Mouse (Mus musculus) lung, embryonic 16.5 days (tissue): Measurements from ENCODE around the gene Gpd2. TPM values are rescaled to one million over a fixed set of nuclear protein-coding genes. Genes with fewer than 3 reads are reported as not detected.

Source experiments
- ATAC-seq: fragments of 200-750 bp; cut with Nextera tagmentation; 2 replicates; pipeline ENCODE4 v1.8.0; 2017; ENCODE audit warnings: low read depth, mild to moderate bottlenecking, moderate library complexity
- H3K27ac ChIP-seq: fragments of 300-500 bp; sonication (generic); 2 replicates; pipeline ENCODE4 v1.5.1; 2014; ENCODE audit warnings: mild to moderate bottlenecking, control low read depth, low read length
- H3K27me3 ChIP-seq: fragments of 300-500 bp; sonication (generic); 2 replicates; pipeline ENCODE4 v1.6.1; 2014; ENCODE audit warnings: low read depth, low read length, mixed read lengths; ENCODE audit not compliant: control insufficient read depth, insufficient read depth
- H3K36me3 ChIP-seq: fragments of 300-500 bp; sonication (generic); 2 replicates; pipeline ENCODE4 v1.6.1; 2014; ENCODE audit warnings: low read length; ENCODE audit not compliant: control insufficient read depth, insufficient read depth
- H3K4me1 ChIP-seq: fragments of 300-500 bp; sonication (generic); replicated peaks from 2 replicates; pipeline ENCODE4 v1.6.1; 2014; ENCODE audit warnings: low read length, mixed read lengths; ENCODE audit not compliant: control insufficient read depth, insufficient read depth
- H3K4me2 ChIP-seq: fragments of 300-500 bp; sonication (generic); 2 replicates; pipeline ENCODE4 v1.6.1; 2014; ENCODE audit warnings: low read depth, low read length, control low read depth
- H3K4me3 ChIP-seq: fragments of 300-500 bp; sonication (generic); 2 replicates; pipeline ENCODE4 v1.5.1; 2014; ENCODE audit warnings: mild to moderate bottlenecking, low read length, control low read depth
- H3K9ac ChIP-seq: fragments of 300-500 bp; sonication (generic); 2 replicates; pipeline ENCODE4 v1.6.1; 2014; ENCODE audit warnings: low read length, control low read depth
- H3K9me3 ChIP-seq: fragments of 300-500 bp; sonication (generic); 2 replicates; pipeline ENCODE4 v1.6.1; 2016; ENCODE audit warnings: low read length; ENCODE audit not compliant: control insufficient read depth
- WGBS: fragments of 180-500 bp; shearing (Covaris S2); extraction: QIAGEN DNeasy Blood & Tissue Kit; methylation state at CpG from one replicate; pipeline ENCODE4 v1.1.7; 2014; 5-methylcytosine and 5-hydroxymethylcytosine counted together
- polyA plus RNA-seq: library from polyadenylated mRNA; unstranded; fragments of >200 nt; fragmentation: Nextera tagmentation; extraction: Ambion mirVana; gene quantifications from 2 replicates; pipeline ENCODE4 v1.2.1, GENCODE M21; 2015

Gpd2 gene
- polyA plus RNA-seq, 1 experiment from 2014 or later = 16.9 TPM

DNA sequence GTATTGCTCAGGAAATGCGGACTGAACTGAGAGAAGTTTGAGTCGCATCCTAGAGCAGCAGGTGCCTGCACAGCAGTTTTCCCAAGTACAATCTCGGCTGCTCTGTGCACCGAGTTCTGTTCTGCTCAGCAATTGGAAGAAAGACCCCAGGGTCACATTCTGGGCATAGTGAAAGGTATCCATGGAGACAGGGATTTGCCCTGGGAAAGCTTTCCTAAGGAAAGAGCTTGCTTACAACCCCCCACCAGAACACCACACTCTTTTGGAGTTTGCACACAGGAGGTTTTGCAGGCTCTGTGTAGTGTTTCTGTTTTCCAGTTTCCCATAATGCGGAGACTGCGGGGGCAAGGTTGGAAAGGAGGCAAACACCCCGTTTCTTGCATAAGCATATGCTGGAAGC lies 150.4 kb downstream of the Gpd2 start:
- ATAC-seq = no peak
- 54% methylated on average over 7 of the region's 7 CpGs for WGBS

DNA sequence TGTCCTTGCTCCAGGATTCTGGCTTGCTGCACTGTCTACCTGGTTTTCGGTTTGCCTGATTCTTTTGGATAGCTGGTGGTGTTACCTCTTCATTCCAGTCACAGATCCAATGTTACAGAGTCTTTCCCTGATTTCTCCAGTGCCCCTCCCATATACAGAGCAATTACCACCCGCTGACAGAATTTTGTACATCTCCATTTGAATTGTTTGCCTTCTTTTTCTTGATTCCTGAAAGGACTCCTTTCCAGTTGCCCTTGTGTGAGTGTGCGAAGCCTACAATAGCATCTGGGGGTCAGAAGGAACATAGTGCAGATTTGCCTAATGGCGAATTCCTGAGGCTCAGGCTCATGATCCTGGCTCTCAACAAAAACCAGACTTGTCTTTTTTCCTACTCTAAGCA lies 157.6 kb downstream of the Gpd2 start:
- Histone ChIP-seq H3K9me3 (no peaks in the 10 kb centered on the region), H3K4me3 (no peak overlapping the region), H3K27ac (no peak overlapping the region), H3K9ac (no peak overlapping the region), H3K4me1 (no peaks in the 10 kb centered on the region), H3K27me3 (no peaks in the 10 kb centered on the region), H3K4me2 (no peak overlapping the region), H3K36me3 (no peaks in the 10 kb centered on the region)
- WGBS = 85% methylated on average over 4 of the region's 4 CpGs
- ATAC-seq = no peak

More for the DNA sequence above, 150.4 kb downstream of the Gpd2 start:
- H3K27me3 ChIP-seq = no peaks in the 10 kb centered on the region
- no peak overlapping the region for H3K4me3 ChIP-seq
- H3K4me1 ChIP-seq = no peaks in the 10 kb centered on the region
- no peak overlapping the region for H3K27ac ChIP-seq
- no peak overlapping the region for H3K4me2 ChIP-seq
- no peaks in the 10 kb centered on the region for H3K9me3 ChIP-seq
- H3K9ac ChIP-seq = no peak overlapping the region
- H3K36me3 ChIP-seq = no peaks in the 10 kb centered on the region

DNA sequence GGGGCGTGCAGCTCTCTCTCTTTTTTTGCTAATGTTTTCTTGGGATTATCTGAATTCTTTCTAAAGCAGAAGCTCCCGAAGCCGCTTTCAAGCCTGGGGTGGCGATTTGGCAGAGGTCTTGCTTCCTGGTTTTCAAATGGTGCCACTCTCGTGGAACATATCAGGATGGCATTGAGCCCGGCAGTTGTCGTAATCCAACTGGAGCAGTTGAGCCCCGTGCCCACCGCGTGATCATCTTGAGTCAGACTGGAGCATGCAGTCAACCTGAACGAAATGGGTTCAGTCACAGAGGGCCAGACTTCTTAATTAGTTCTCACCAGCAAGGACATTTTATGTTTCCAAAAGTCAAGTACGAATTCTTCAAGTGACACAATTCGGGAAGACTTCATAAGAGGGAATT lies 158.6 kb downstream of the Gpd2 start:
- H3K27ac ChIP-seq = no peak overlapping the region
- no peak overlapping the region for H3K9ac ChIP-seq
- H3K4me2 ChIP-seq = no peak overlapping the region
- no peaks in the 10 kb centered on the region for H3K9me3 ChIP-seq
- 88% methylated on average over 13 of the region's 13 CpGs for WGBS
- H3K4me1 ChIP-seq = no peaks in the 10 kb centered on the region
- no peak overlapping the region for H3K4me3 ChIP-seq
- H3K36me3 ChIP-seq = no peaks in the 10 kb centered on the region
- no peak for ATAC-seq
- no peaks in the 10 kb centered on the region for H3K27me3 ChIP-seq

DNA sequence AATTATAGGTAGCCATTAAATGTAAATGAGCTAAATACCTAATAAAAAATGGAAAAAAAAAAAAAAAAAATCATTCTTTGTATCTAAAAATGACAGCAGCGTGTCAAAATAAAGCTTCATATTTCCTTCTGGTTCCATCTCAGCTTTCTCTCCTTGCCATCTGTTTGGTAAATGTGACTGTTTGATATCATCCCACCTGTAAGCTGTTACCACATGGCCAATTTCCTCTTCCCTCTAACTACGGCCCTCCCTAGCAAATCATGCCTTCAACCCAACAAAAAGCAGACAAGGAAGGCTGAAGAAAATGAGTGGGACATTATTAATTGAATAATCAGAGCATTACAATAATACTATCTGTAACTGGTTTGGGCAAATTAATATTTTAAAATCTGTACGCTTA lies 160.3 kb downstream of the Gpd2 start:
- 86% methylated on average over 3 of the region's 3 CpGs for WGBS
- no peak for ATAC-seq

GRCm38 (mm10) chr2:57407414-57408019 lies 170.1 kb downstream of the Gpd2 start:
- ATAC-seq = no peak
- H3K4me3 ChIP-seq = no peak overlapping the region
- no peak overlapping the region for H3K9ac ChIP-seq
- no peaks in the 10 kb centered on the region for H3K9me3 ChIP-seq
- H3K27ac ChIP-seq = no peak overlapping the region
- H3K27me3 ChIP-seq = no peaks in the 10 kb centered on the region
- no peak overlapping the region for H3K4me2 ChIP-seq
- no peaks in the 10 kb centered on the region for H3K4me1 ChIP-seq
- H3K36me3 ChIP-seq = no peaks in the 10 kb centered on the region
- 73% methylated on average over 4 of the region's 4 CpGs for WGBS

More for the DNA sequence above, 160.3 kb downstream of the Gpd2 start:
- Histone ChIP-seq H3K4me1 (no peaks in the 10 kb centered on the region), H3K27ac (no peak overlapping the region), H3K36me3 (no peaks in the 10 kb centered on the region), H3K27me3 (no peaks in the 10 kb centered on the region), H3K9ac (no peak overlapping the region), H3K9me3 (no peaks in the 10 kb centered on the region), H3K4me3 (no peak overlapping the region), H3K4me2 (no peak overlapping the region)

DNA sequence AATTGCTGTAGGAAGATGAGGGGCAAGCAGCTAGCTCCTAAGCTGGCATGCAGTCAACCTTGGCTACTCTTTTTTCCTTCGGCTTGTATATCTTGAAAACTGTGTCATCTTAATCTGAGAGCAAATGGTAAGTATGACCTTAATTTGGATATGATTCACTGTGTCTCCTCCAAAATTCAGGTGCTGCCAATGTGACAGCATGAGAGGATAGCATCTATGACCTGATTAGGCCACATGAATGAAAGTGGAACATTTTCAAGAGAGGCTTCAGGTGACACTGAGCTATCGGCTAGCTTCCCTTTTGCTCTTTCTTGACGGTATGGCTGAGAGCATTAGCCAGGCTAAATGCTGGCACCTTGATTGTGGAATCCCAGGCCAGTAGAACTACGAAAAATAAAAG lies 171.0 kb downstream of the Gpd2 start:
- no peaks in the 10 kb centered on the region for H3K4me1 ChIP-seq
- WGBS = 76% methylated on average over 4 of the region's 4 CpGs
- no peak for ATAC-seq
- H3K4me2 ChIP-seq = no peak overlapping the region
- H3K27me3 ChIP-seq = no peaks in the 10 kb centered on the region
- no peaks in the 10 kb centered on the region for H3K9me3 ChIP-seq
- H3K36me3 ChIP-seq = no peaks in the 10 kb centered on the region
- no peak overlapping the region for H3K27ac ChIP-seq
- H3K4me3 ChIP-seq = no peak overlapping the region
- no peak overlapping the region for H3K9ac ChIP-seq

GRCm38 (mm10) chr2:57411551-57411950 lies 174.1 kb downstream of the Gpd2 start:
- no peak for ATAC-seq
- Histone ChIP-seq H3K27ac (no peak overlapping the region), H3K9ac (no peak overlapping the region), H3K27me3 (no peaks in the 10 kb centered on the region), H3K4me1 (no peaks in the 10 kb centered on the region), H3K36me3 (no peaks in the 10 kb centered on the region), H3K4me2 (no peak overlapping the region), H3K4me3 (no peak overlapping the region), H3K9me3 (no peaks in the 10 kb centered on the region)
- WGBS = 81% methylated on average over 2 of the region's 2 CpGs

GRCm38 (mm10) chr2:57414550-57415160 lies 177.2 kb downstream of the Gpd2 start:
- no peaks in the 10 kb centered on the region for H3K27me3 ChIP-seq
- H3K4me2 ChIP-seq = no peak overlapping the region
- no peaks in the 10 kb centered on the region for H3K4me1 ChIP-seq
- no peak overlapping the region for H3K4me3 ChIP-seq
- H3K27ac ChIP-seq = no peak overlapping the region
- H3K9me3 ChIP-seq = no peaks in the 10 kb centered on the region
- no peak for ATAC-seq
- WGBS = 76% methylated on average over 9 of the region's 9 CpGs
- no peak overlapping the region for H3K9ac ChIP-seq
- H3K36me3 ChIP-seq = no peaks in the 10 kb centered on the region

- H3K27me3 ChIP-seq = no peaks in the 10 kb centered on the region
- no peak overlapping the region for H3K4me3 ChIP-seq
- H3K27ac ChIP-seq = no peak overlapping the region
- no peak overlapping the region for H3K4me2 ChIP-seq
- H3K36me3 ChIP-seq = no peaks in the 10 kb centered on the region
- no peak overlapping the region for H3K9ac ChIP-seq
- H3K9me3 ChIP-seq = no peaks in the 10 kb centered on the region
- H3K4me1 ChIP-seq = no peaks in the 10 kb centered on the region
- ATAC-seq = no peak
- 72% methylated on average over 1 of the region's 1 CpGs for WGBS
Measured at GRCm38 (mm10) chr2:57416711-57417110, 179.3 kb downstream of the Gpd2 start.
